Mouse (Mus musculus): ENCODE results near the gene Usp17lc.
"Not testable (repeated sequence)": the region's sequence is repeated elsewhere in the genome, so short reads cannot be mapped to it uniquely, and the experiment has no call there.

Gene Usp17lc

DNA sequence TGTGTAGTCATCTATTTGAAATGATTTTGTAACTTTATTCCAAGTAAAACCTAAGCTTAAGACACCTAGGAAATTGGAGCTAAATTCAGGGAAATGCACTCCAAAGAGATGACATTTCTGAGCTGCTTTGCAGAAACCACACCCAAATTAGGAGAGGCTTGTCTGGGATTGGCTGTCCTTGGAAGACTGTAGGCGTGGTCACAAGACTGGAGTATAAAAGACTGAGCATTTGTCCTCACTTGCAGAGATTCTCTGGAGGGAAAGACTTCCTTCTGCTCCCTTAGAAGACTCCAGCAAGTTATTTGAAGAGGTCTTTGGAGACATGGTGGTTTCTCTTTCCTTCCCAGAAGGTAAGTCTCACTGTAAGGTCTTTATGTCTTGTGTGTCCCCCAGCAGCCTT is at the start of gene Usp17lc:
Gene Usp17lc (plus strand): TSS at position 301 of the 400 bp plus-strand sequence.
- DNase-seq (ENCODE audit: low spot score), result not testable (repeated sequence)

DNA sequence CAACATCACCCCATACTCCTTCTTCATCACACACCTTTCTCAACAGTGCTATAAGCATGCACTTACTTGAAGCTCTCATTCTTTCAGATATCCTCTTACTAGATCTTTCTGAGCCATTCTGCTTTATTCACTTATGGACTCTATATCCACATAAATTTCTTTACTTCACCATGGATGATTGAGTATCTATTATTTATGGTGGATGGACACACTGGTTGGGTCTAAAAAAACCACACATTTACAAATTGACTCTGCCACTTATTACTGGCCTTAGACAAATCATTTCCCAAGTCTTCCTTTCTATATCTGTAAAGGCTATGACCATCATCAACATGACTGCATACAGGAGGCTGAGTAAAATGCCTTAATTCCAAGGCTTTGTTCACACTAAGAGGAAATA is 28.8 kb upstream of the Usp17lc start, which contains the start of gene Olfr603:
Gene Olfr603 (minus strand): TSS at position 101 of the 400 bp plus-strand sequence.
- DNase-seq (ENCODE audit: low spot score), result no peak

DNA sequence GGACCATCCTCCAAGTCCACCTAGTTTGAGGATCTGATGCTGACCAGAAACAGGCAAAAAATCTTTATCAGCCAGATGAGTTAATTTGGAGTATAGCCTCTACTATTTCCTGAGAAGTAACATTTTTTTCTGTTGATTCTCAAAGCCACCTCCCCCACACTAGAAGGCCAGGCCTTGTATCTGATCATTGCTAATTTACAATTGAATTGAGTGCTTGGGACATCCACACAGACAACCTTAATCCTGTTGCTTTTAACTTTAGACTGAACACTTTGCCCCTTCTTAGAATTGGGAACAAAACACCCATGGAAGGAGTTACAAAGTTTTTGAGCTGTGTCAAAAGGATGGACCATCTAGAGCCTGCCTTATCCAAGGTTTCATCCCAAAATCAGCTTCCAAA is 17.1 kb upstream of the Usp17lc start:
- DNase-seq (ENCODE audit: low spot score), result no peak

DNA sequence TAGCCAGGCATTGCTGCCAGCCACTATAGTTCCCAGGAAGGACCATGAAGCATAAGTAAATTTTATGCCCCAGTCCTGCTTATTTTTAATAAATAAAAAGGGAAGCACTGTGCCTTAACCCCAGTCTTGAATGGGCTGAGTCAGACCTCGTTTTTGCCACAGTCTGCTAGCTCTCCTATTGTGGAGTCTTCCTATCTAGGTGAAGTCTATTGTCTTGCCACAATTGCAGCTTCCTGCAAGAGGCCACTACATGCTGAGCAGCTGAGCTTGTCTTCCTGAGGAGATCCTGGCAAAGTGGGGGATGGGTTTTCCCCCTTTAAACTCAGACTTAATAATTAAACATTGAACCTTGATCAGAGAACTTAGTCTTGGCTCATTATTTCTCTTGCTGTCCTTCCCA is 15.9 kb upstream of the Usp17lc start:
- DNase-seq (ENCODE audit: low spot score), result no peak

DNA sequence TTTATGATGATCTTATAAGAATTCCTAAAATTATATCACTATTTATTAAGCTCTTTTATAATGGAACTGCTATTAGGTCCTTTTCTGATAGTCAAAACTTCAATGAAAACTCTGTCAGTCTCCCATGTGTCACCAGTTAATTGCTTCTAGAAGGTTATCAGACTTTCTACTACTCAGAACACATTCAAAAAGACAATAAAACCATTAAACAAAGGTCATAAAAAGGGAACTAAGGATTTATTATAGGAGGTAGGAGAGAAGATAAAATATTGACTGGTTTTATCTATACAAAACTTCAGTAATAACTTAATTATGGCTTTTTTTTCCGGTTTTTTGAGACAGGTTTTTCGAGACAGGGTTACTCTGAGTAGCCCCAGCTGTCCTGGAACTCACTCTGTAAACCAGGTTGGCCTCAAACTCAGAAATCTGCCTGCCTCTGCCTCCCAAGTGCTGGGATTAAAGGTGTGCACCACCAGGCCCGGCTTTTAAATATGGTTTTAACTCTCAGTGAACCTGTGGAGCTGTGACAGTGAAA is 8.3 kb upstream of the Usp17lc start:
- not testable (repeated sequence) for DNase-seq (ENCODE audit: low spot score)

DNA sequence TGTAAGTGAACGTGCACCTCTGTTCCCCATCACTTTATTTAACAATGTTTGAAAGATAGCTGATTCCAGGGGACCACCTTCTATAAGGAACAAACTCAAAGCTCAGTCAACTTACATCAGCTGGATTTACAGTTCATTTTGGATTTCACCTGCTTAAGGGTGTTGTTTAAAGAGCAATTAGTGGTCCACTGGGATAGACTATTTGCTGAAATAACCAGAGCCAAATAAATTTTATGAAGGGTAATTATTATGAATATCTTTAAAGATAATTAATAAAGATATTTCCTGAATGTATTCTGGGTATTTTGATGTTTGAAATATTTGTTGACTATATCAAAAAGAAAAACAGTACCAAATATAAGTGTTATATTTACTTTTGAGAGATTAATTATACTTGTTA is 30.5 kb downstream of the Usp17lc start, which contains the start of gene Olfr605:
Gene Olfr605 (minus strand): TSS at position 101 of the 400 bp plus-strand sequence.
- DNase-seq (ENCODE audit: low spot score), result no peak

DNA sequence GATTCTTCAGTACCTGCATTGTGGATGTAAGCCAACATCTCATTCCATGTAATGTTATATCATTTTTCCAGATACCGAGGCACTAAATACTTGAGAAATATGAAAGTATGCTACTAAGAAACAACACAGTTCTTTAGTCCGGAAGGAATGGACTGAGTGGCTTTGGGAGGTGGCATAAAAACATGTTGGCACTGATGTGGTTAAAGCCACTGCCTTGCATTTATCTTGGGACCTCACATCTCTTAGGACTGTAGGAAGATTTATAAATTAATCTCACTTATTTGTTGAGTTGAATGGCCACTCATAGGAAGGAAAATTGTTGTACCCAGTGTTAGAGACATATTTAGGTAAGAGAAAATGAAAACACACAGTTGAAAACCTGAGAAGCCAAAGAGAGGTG is 33.9 kb downstream of the Usp17lc start, which contains the start of gene Olfr606:
Gene Olfr606 (plus strand): TSS at position 301 of the 400 bp plus-strand sequence.
- no peak for DNase-seq (ENCODE audit: low spot score)

DNA sequence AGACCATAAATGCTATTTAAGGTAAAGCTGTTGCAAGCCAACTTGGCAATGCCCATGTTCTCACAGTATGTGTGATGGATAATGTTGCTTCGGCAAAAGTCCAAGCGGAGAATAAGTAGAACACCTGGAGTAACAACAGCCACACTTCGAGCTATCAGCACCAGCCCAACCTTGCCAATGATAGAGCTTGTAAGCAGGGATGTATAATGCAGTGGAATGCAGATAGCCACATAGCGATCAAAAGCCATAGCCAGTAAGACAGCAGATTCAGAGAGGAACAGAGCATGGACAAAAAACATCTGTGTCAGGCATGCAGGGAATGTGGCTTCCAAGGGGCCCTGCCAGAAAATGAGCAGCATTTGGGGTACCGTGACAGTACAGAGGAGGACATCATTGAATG is 45.7 kb downstream of the Usp17lc start:
- DNase-seq (ENCODE audit: low spot score), result no peak
